Mouse (Mus musculus): ENCODE results near the gene 9230102O04Rik.

9230102O04Rik gene

GRCm38 (mm10) chr2:9885217-9885770 is 4.0 kb downstream of the 9230102O04Rik start:
- DNase-seq (ENCODE audit: low read depth, low spot score) = no peak

- DNase-seq (ENCODE audit: low read depth, low spot score) = no peak
Observed at GRCm38 (mm10) chr2:9884533-9885216, 4.7 kb downstream of the 9230102O04Rik start.

- DNase-seq (ENCODE audit: low read depth, low spot score) = no peak
Observed at GRCm38 (mm10) chr2:9883803-9884532, 5.4 kb downstream of the 9230102O04Rik start.

GRCm38 (mm10) chr2:9882926-9883802 is 6.2 kb downstream of the 9230102O04Rik start:
- DNase-seq (ENCODE audit: low read depth, low spot score) = no peak

GRCm38 (mm10) chr2:9882371-9882925 is 6.9 kb downstream of the 9230102O04Rik start:
- DNase-seq (ENCODE audit: low read depth, low spot score) = no peak

- no peak for DNase-seq (ENCODE audit: low read depth, low spot score)
Observed at GRCm38 (mm10) chr2:9881611-9882023, 7.7 kb downstream of the 9230102O04Rik start.

- no peak for DNase-seq (ENCODE audit: low read depth, low spot score)
Observed at GRCm38 (mm10) chr2:9881051-9881591, 8.2 kb downstream of the 9230102O04Rik start, which contains the start of gene 4930412O13Rik. Gene 4930412O13Rik (plus strand): TSS chr2:9881252.

GRCm38 (mm10) chr2:9880271-9880670 is 9.1 kb downstream of the 9230102O04Rik start:
- DNase-seq (ENCODE audit: low read depth, low spot score) = no peak

- peak; percentile 58 for DNase-seq (ENCODE audit: low read depth, low spot score)
Observed at GRCm38 (mm10) chr2:9879493-9879892, 9.8 kb downstream of the 9230102O04Rik start.

GRCm38 (mm10) chr2:9879092-9879491 is 10.2 kb downstream of the 9230102O04Rik start:
- no peak for DNase-seq (ENCODE audit: low read depth, low spot score)

GRCm38 (mm10) chr2:9878564-9879081 is 10.7 kb downstream of the 9230102O04Rik start:
- no peak for DNase-seq (ENCODE audit: low read depth, low spot score)

- DNase-seq (ENCODE audit: low read depth, low spot score) = no peak
Observed at GRCm38 (mm10) chr2:9877966-9878563, 11.3 kb downstream of the 9230102O04Rik start.

- no peak for DNase-seq (ENCODE audit: low read depth, low spot score)
Observed at GRCm38 (mm10) chr2:9877326-9877690, 12.0 kb downstream of the 9230102O04Rik start.

GRCm38 (mm10) chr2:9876621-9877325 is 12.6 kb downstream of the 9230102O04Rik start:
- no peak for DNase-seq (ENCODE audit: low read depth, low spot score)

- no peak for DNase-seq (ENCODE audit: low read depth, low spot score)
Observed at GRCm38 (mm10) chr2:9875676-9876357, 13.5 kb downstream of the 9230102O04Rik start.

GRCm38 (mm10) chr2:9875220-9875619 is 14.1 kb downstream of the 9230102O04Rik start:
- no peak for DNase-seq (ENCODE audit: low read depth, low spot score)

- DNase-seq (ENCODE audit: low read depth, low spot score) = no peak
Observed at GRCm38 (mm10) chr2:9874467-9875219, 14.7 kb downstream of the 9230102O04Rik start.

GRCm38 (mm10) chr2:9873757-9874156 is 15.6 kb downstream of the 9230102O04Rik start:
- DNase-seq (ENCODE audit: low read depth, low spot score) = no peak

All from retina, postnatal 7 days (tissue).